Mouse (Mus musculus): ENCODE measurements around the gene Hoxa11. TPM values are rescaled to one million over a fixed set of nuclear protein-coding genes. Genes with fewer than 3 reads are reported as not detected.

The Hoxa11 gene
- polyA plus RNA-seq, 2 experiments = not detected

GRCm38 (mm10) chr6:52200073-52200750 lies 45.4 kb downstream of the Hoxa11 start:
- Histone ChIP-seq H3K4me2 (ENCODE audit: low read depth) (no peak overlapping the region), H3K36me3 (replicated peaks; ENCODE audit: control insufficient read depth, insufficient read depth, low read depth) (no peaks in the 10 kb centered on the region), H3K4me1 (replicated peaks; ENCODE audit: control insufficient read depth in 2 of 2, insufficient read depth in 2 of 2, low read length in 1 of 2) (0 out of 4 replicates have a peak, but pooled peaks cover 0 to 2% of the 10 kb centered on the region in 2 experiments), H3K4me3 (ENCODE audit: insufficient read depth in 1 of 2, low read depth in 2 of 2, low read length in 2 of 2) (no peak overlapping the region), H3K9ac (replicated peaks) (no peak overlapping the region), H3K27me3 (ENCODE audit: control insufficient read depth, insufficient read depth, low read length) (peaks cover 90% of the 10 kb centered on the region), H3K27ac (no peak overlapping the region), H3K9me3 (ENCODE audit: control insufficient read depth, low read length) (no peaks in the 10 kb centered on the region)
- no peak for DNase-seq (ENCODE audit: low read depth in 3 of 3, low spot score in 3 of 3)
- ATAC-seq (ENCODE audit: insufficient read depth) = no peak
- 41% methylated on average over 30 of the region's 30 CpGs for WGBS (ENCODE audit: insufficient replicate concordance)
- no peak for TF ChIP-seq EP300 (IDR thresholded peaks at IDR 0.05; ENCODE audit: low read depth)
- no peak for TF ChIP-seq CTCF (IDR thresholded peaks at IDR 0.05; ENCODE audit: low read depth)

GRCm38 (mm10) chr6:52197271-52197670 lies 48.3 kb downstream of the Hoxa11 start:
- H3K27me3 ChIP-seq (ENCODE audit: control insufficient read depth, insufficient read depth, low read length) = peaks cover 88% of the 10 kb centered on the region
- 0 out of 4 replicates have a peak, but pooled peaks cover 0 to 2% of the 10 kb centered on the region in 2 experiments for H3K4me1 ChIP-seq (replicated peaks; ENCODE audit: control insufficient read depth in 2 of 2, insufficient read depth in 2 of 2, low read length in 1 of 2)
- no peaks in the 10 kb centered on the region for H3K36me3 ChIP-seq (replicated peaks; ENCODE audit: control insufficient read depth, insufficient read depth, low read depth)
- no peak overlapping the region for H3K27ac ChIP-seq
- no peak for TF ChIP-seq EP300 (IDR thresholded peaks at IDR 0.05; ENCODE audit: low read depth)
- TF ChIP-seq CTCF (IDR thresholded peaks at IDR 0.05; ENCODE audit: low read depth) = peak; percentile 39
- DNase-seq (ENCODE audit: low read depth in 3 of 3, low spot score in 3 of 3) (no peak), ATAC-seq (ENCODE audit: insufficient read depth) (no peak)
- 25% methylated on average over 10 of the region's 10 CpGs for WGBS (ENCODE audit: insufficient replicate concordance)
- H3K4me3 ChIP-seq (ENCODE audit: insufficient read depth in 1 of 2, low read depth in 2 of 2, low read length in 2 of 2) = no peak overlapping the region
- no peak overlapping the region for H3K9ac ChIP-seq (replicated peaks)
- no peak overlapping the region for H3K4me2 ChIP-seq (ENCODE audit: low read depth)
- no peaks in the 10 kb centered on the region for H3K9me3 ChIP-seq (ENCODE audit: control insufficient read depth, low read length)

GRCm38 (mm10) chr6:52196811-52197210 lies 48.8 kb downstream of the Hoxa11 start:
- H3K9ac ChIP-seq (replicated peaks) = no peak overlapping the region
- 0 out of 4 replicates have a peak, but pooled peaks cover 0 to 2% of the 10 kb centered on the region in 2 experiments for H3K4me1 ChIP-seq (replicated peaks; ENCODE audit: control insufficient read depth in 2 of 2, insufficient read depth in 2 of 2, low read length in 1 of 2)
- H3K4me3 ChIP-seq (ENCODE audit: insufficient read depth in 1 of 2, low read depth in 2 of 2, low read length in 2 of 2) = no peak overlapping the region
- 31% methylated on average over 9 of the region's 9 CpGs for WGBS (ENCODE audit: insufficient replicate concordance)
- no peak overlapping the region for H3K4me2 ChIP-seq (ENCODE audit: low read depth)
- peaks cover 89% of the 10 kb centered on the region for H3K27me3 ChIP-seq (ENCODE audit: control insufficient read depth, insufficient read depth, low read length)
- TF ChIP-seq EP300 (IDR thresholded peaks at IDR 0.05; ENCODE audit: low read depth) (no peak), CTCF (IDR thresholded peaks at IDR 0.05; ENCODE audit: low read depth) (no peak)
- no peaks in the 10 kb centered on the region for H3K9me3 ChIP-seq (ENCODE audit: control insufficient read depth, low read length)
- H3K27ac ChIP-seq = no peak overlapping the region
- no peaks in the 10 kb centered on the region for H3K36me3 ChIP-seq (replicated peaks; ENCODE audit: control insufficient read depth, insufficient read depth, low read depth)
- DNase-seq (ENCODE audit: low read depth in 3 of 3, low spot score in 3 of 3) (no peak), ATAC-seq (ENCODE audit: insufficient read depth) (no peak)

- WGBS (ENCODE audit: insufficient replicate concordance) = 31% methylated on average over 10 of the region's 10 CpGs
- no peak overlapping the region for H3K9ac ChIP-seq (replicated peaks)
- peaks cover 88% of the 10 kb centered on the region for H3K27me3 ChIP-seq (ENCODE audit: control insufficient read depth, insufficient read depth, low read length)
- H3K36me3 ChIP-seq (replicated peaks; ENCODE audit: control insufficient read depth, insufficient read depth, low read depth) = no peaks in the 10 kb centered on the region
- no peak overlapping the region for H3K27ac ChIP-seq
- TF ChIP-seq CTCF (IDR thresholded peaks at IDR 0.05; ENCODE audit: low read depth) = no peak
- TF ChIP-seq EP300 (IDR thresholded peaks at IDR 0.05; ENCODE audit: low read depth) = no peak
- H3K9me3 ChIP-seq (ENCODE audit: control insufficient read depth, low read length) = no peaks in the 10 kb centered on the region
- 0 out of 4 replicates have a peak, but pooled peaks cover 0 to 2% of the 10 kb centered on the region in 2 experiments for H3K4me1 ChIP-seq (replicated peaks; ENCODE audit: control insufficient read depth in 2 of 2, insufficient read depth in 2 of 2, low read length in 1 of 2)
- no peak overlapping the region for H3K4me3 ChIP-seq (ENCODE audit: insufficient read depth in 1 of 2, low read depth in 2 of 2, low read length in 2 of 2)
- no peak overlapping the region for H3K4me2 ChIP-seq (ENCODE audit: low read depth)
- DNase-seq (ENCODE audit: low read depth in 3 of 3, low spot score in 3 of 3) = no peak
- no peak for ATAC-seq (ENCODE audit: insufficient read depth)
These were observed 50.9 kb downstream of the Hoxa11 start for GRCm38 (mm10) chr6:52194690-52195089.

MicroRNA genes within 50 kb of the gene (microRNA counts, 519-probe panel; counts per million panel counts)
- 69.9 counts per million for microRNA mmu-miR-196b

Small RNA genes within 50 kb of the gene (microRNA-seq; reads per million reads assigned to microRNA genes)
- 523 reads per million, percentile 66 among the genes with 10 or more reads in this experiment for gene Mir196b

Other genes starting within 250 kb of the Hoxa11 start
- 5.4 and 10.1 TPM in 2 replicates for gene Skap2, start 233.3 kb downstream of the Hoxa11 start, polyA plus RNA-seq (2012; rRNA removed)
- gene Skap2, start 233.3 kb downstream of the Hoxa11 start, polyA plus RNA-seq (2014; fragmentation: Nextera tagmentation; extraction: Ambion mirVana) = 18.4 and 19.4 TPM in 2 replicates
- gene Hoxa1, start 87.5 kb downstream of the Hoxa11 start, polyA plus RNA-seq (2012; rRNA removed) = 0.21 and 0.33 TPM in 2 replicates
- gene Hoxa1, start 87.5 kb downstream of the Hoxa11 start, polyA plus RNA-seq (2014; fragmentation: Nextera tagmentation; extraction: Ambion mirVana) = 0.40 and 0.47 TPM in 2 replicates
- 0.26 and 0.30 TPM in 2 replicates for gene Hoxa2, start 81.0 kb downstream of the Hoxa11 start, polyA plus RNA-seq (2012; rRNA removed)
- gene Hoxa2, start 81.0 kb downstream of the Hoxa11 start, polyA plus RNA-seq (2014; fragmentation: Nextera tagmentation; extraction: Ambion mirVana) = 0.14 and 0.33 TPM in 2 replicates
- 0.03 and 0.04 TPM in 2 replicates for gene 5730596B20Rik, start 68.3 kb downstream of the Hoxa11 start, polyA plus RNA-seq (2012; rRNA removed)
- 0.03 TPM in 1 of 2 replicates, not detected in the other for gene 5730596B20Rik, start 68.3 kb downstream of the Hoxa11 start, polyA plus RNA-seq (2014; fragmentation: Nextera tagmentation; extraction: Ambion mirVana)
- gene Hoxa4, start 54.1 kb downstream of the Hoxa11 start, polyA plus RNA-seq (2012; rRNA removed) = 0.25 and 0.26 TPM in 2 replicates
- gene Hoxa4, start 54.1 kb downstream of the Hoxa11 start, polyA plus RNA-seq (2014; fragmentation: Nextera tagmentation; extraction: Ambion mirVana) = 0.09 and 0.14 TPM in 2 replicates
- gene Hoxa5, start 41.2 kb downstream of the Hoxa11 start, polyA plus RNA-seq (2012; rRNA removed) = 0.52 and 0.97 TPM in 2 replicates
- gene Hoxa5, start 41.2 kb downstream of the Hoxa11 start, polyA plus RNA-seq (2014; fragmentation: Nextera tagmentation; extraction: Ambion mirVana) = 0.16 and 0.43 TPM in 2 replicates
- not detected in 2 replicates for gene Hoxa6, start 37.1 kb downstream of the Hoxa11 start, polyA plus RNA-seq (2012; rRNA removed)
- gene Hoxa6, start 37.1 kb downstream of the Hoxa11 start, polyA plus RNA-seq (2014; fragmentation: Nextera tagmentation; extraction: Ambion mirVana) = not detected in 2 replicates
- gene Hoxa3, start 32.5 kb downstream of the Hoxa11 start, polyA plus RNA-seq (2012; rRNA removed) = 0.37 and 0.43 TPM in 2 replicates
- gene Hoxa3, start 32.5 kb downstream of the Hoxa11 start, polyA plus RNA-seq (2014; fragmentation: Nextera tagmentation; extraction: Ambion mirVana) = 0.13 and 0.38 TPM in 2 replicates
- gene Gm28308, start 32.5 kb downstream of the Hoxa11 start, polyA plus RNA-seq (2012; rRNA removed) = not detected in 2 replicates
- gene Gm28308, start 32.5 kb downstream of the Hoxa11 start, polyA plus RNA-seq (2014; fragmentation: Nextera tagmentation; extraction: Ambion mirVana) = not detected in 2 replicates
- 0.18 and 0.26 TPM in 2 replicates for gene Hoxa7, start 24.0 kb downstream of the Hoxa11 start, polyA plus RNA-seq (2012; rRNA removed)
- 0.18 and 0.23 TPM in 2 replicates for gene Hoxa7, start 24.0 kb downstream of the Hoxa11 start, polyA plus RNA-seq (2014; fragmentation: Nextera tagmentation; extraction: Ambion mirVana)
- gene Hoxa9, start 14.7 kb downstream of the Hoxa11 start, polyA plus RNA-seq (2012; rRNA removed) = 0.58 and 0.76 TPM in 2 replicates
- 0.28 and 0.43 TPM in 2 replicates for gene Hoxa9, start 14.7 kb downstream of the Hoxa11 start, polyA plus RNA-seq (2014; fragmentation: Nextera tagmentation; extraction: Ambion mirVana)
- gene Hoxa10, start 5.0 kb downstream of the Hoxa11 start, polyA plus RNA-seq (2012; rRNA removed) = 0.04 and 0.19 TPM in 2 replicates
- 0.14 TPM in 1 of 2 replicates, not detected in the other for gene Hoxa10, start 5.0 kb downstream of the Hoxa11 start, polyA plus RNA-seq (2014; fragmentation: Nextera tagmentation; extraction: Ambion mirVana)
- 0.02 and 0.09 TPM in 2 replicates for gene Hoxa13, start 15.1 kb upstream of the Hoxa11 start, polyA plus RNA-seq (2012; rRNA removed)
- not detected in 2 replicates for gene Hoxa13, start 15.1 kb upstream of the Hoxa11 start, polyA plus RNA-seq (2014; fragmentation: Nextera tagmentation; extraction: Ambion mirVana)
- gene Evx1, start 67.7 kb upstream of the Hoxa11 start, polyA plus RNA-seq (2012; rRNA removed) = 0.03 TPM in 1 of 2 replicates, not detected in the other
- not detected in 2 replicates for gene Evx1, start 67.7 kb upstream of the Hoxa11 start, polyA plus RNA-seq (2014; fragmentation: Nextera tagmentation; extraction: Ambion mirVana)

Data from liver, embryonic 14.5 days (tissue).